Mouse (Mus musculus): ENCODE measurements at regions not wholly inside any gene's neighbourhood (a gene's known extent, or its start where the extent isn't known, plus 50 kb on each side); places are given as distances from the start of the nearest gene placed in this dataset.

GRCm38 (mm10) chr3:83689068-83689976 lies 76.8 kb upstream of the Sfrp2 start:
- DNase-seq (ENCODE audit: low spot score): no peak

GRCm38 (mm10) chr3:83694505-83694904 lies 71.6 kb upstream of the Sfrp2 start:
- no peak for DNase-seq (ENCODE audit: low spot score)

DNA sequence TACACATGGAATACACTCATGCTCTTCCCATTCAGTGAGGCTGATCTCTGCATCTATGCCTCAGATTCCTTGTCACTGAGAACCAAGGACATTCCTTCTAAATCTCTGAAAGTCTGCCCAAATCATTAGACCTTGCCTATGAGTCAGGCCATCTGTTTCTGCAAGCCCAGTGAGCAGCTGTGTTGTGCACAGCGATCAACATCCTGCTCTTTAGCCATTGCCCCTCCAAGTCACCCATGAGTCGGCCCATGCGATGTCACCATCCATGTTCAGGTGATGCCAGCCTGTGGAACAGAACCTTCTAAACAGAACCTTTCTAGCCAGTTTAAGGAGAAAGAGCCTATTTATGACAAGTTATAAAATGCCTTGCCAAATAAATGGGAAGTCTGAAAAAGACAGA lies 66.4 kb upstream of the Sfrp2 start:
- no peak for DNase-seq (ENCODE audit: low spot score)

GRCm38 (mm10) chr3:83701075-83701474 lies 65.0 kb upstream of the Sfrp2 start:
- peak; percentile 5 for DNase-seq (ENCODE audit: low spot score)

DNA sequence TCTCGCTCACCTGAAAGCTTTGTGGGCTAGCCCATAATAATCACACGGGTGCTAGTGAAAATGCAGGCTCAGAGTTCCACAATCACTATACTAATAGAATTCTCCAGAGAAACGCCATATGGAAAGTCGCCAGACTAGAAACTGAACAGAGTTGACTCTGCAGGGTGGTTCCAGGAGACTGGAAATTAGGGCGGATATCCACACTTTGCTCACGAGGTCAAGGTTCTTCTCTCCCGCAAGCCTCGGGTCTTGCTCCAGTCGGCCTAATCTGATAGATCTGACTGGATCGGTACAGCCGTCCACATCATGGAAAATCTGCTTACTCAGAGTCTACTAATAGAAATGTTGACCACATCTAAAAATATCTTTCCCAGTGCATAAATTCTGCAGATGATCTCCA lies 61.6 kb upstream of the Sfrp2 start:
- DNase-seq (ENCODE audit: low spot score): no peak

DNA sequence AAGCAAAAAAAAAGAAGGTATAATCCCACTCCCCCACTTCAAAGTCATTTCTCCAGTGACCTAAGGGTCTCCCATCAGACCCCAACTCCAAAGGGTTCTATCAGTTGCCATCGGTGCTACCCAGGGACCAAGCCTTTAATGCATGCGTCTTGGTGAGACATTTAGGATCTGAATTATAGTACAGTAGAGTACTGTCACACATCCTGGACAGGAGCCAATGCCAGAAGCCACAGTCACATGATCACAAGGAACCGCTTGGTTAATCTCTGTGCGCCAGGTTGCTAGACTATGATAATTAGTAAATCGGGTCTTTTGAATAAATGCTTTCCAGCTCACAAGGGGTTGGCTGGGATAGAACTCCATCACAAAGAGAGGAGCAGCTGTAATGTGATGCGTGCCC lies 60.9 kb upstream of the Sfrp2 start:
- no peak for DNase-seq (ENCODE audit: low spot score)

GRCm38 (mm10) chr3:83706531-83707243 lies 59.4 kb upstream of the Sfrp2 start:
- peak; percentile 11 for DNase-seq (ENCODE audit: low spot score)

GRCm38 (mm10) chr3:83707278-83707677 lies 58.8 kb upstream of the Sfrp2 start:
- DNase-seq (ENCODE audit: low spot score): no peak

GRCm38 (mm10) chr3:83708973-83709372 lies 57.1 kb upstream of the Sfrp2 start:
- DNase-seq (ENCODE audit: low spot score): no peak

DNA sequence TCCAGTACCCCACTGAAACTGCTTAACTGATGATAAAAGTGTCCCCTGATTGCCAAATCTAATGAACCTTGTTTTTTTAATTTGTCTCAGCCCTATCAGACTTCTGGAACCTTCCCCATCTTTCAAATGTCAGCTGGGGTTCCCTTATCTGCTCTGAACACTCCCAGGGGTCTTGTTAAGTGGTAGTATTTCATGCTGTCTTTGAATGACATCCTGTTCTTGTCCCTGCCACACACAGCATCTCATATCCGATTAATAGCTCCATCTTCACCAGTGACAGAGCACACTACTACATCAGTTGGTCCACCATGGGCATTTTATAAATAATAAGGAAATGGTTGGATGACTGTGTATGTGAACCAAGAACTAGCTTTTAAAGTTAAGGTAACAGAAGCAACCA lies 56.6 kb upstream of the Sfrp2 start:
- DNase-seq (ENCODE audit: low spot score): no peak

- peak; percentile 9 for DNase-seq (ENCODE audit: low spot score)
Observed at GRCm38 (mm10) chr3:83710995-83711541, 55.1 kb upstream of the Sfrp2 start.

- DNase-seq (ENCODE audit: low spot score): no peak
Observed at GRCm38 (mm10) chr3:83712355-83712754, 53.8 kb upstream of the Sfrp2 start.

DNA sequence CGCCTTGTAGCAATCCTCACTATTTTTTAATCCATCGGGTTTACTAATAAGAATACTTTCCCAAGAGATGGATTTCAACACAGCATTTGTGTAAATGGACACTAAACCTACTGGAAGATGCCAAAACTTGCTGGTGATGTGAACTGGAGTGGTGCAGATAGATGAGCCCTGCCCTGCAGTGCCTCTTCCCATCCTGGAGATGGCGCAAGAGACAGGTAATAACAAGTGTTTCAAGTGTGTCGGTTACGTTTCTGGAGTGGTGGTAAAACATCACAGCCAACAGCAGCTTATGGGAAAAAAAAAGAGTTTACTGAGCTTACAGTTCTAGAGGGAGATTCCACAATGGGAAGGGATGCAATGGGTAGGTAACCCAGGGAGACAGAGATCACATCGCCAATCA lies 51.5 kb upstream of the Sfrp2 start:
- DNase-seq (ENCODE audit: low spot score): no peak
